Mouse (Mus musculus): ENCODE measurements around the gene Ercc4. TPM values are rescaled to one million over a fixed set of nuclear protein-coding genes. Genes with fewer than 3 reads are reported as not detected.

Ercc4 gene
- polyA plus RNA-seq, 1 experiment from 2014 or later = 13.1 TPM

- Histone ChIP-seq H3K4me2 (ENCODE audit: low read depth, severe bottlenecking) (no peak overlapping the region), H3K27ac (replicated peaks; ENCODE audit: low read depth, low read length) (no peak overlapping the region), H3K9me3 (ENCODE audit: control insufficient read depth, low read length) (no peaks in the 10 kb centered on the region), H3K27me3 (ENCODE audit: control insufficient read depth, insufficient read depth, low read length) (no peaks in the 10 kb centered on the region), H3K4me1 (ENCODE audit: control insufficient read depth, insufficient read depth, low read length) (no peaks in the 10 kb centered on the region), H3K36me3 (ENCODE audit: control insufficient read depth, insufficient read depth, low read length) (no peaks in the 10 kb centered on the region; the same call in 1 of the 2 replicates), H3K9ac (ENCODE audit: low read length) (no peak overlapping the region), H3K4me3 (ENCODE audit: low read depth, low read length) (no peak overlapping the region)
- 93% methylated on average over 4 of the region's 4 CpGs for WGBS
- ATAC-seq (ENCODE audit: insufficient number of reproducible peaks, low FRiP score, low TSS enrichment, low read depth) = no peak
- DNase-seq (ENCODE audit: low spot score) = no peak
Measured at GRCm38 (mm10) chr16:13153215-13153614, 43.7 kb downstream of the Ercc4 start.

- Histone ChIP-seq H3K4me3 (ENCODE audit: low read depth, low read length) (no peak overlapping the region), H3K4me2 (ENCODE audit: low read depth, severe bottlenecking) (no peak overlapping the region), H3K36me3 (ENCODE audit: control insufficient read depth, insufficient read depth, low read length) (no peaks in the 10 kb centered on the region), H3K27ac (replicated peaks; ENCODE audit: low read depth, low read length) (no peak overlapping the region), H3K9me3 (ENCODE audit: control insufficient read depth, low read length) (no peaks in the 10 kb centered on the region), H3K4me1 (ENCODE audit: control insufficient read depth, insufficient read depth, low read length) (no peaks in the 10 kb centered on the region), H3K27me3 (ENCODE audit: control insufficient read depth, insufficient read depth, low read length) (no peaks in the 10 kb centered on the region), H3K9ac (ENCODE audit: low read length) (no peak overlapping the region)
- no peak for DNase-seq (ENCODE audit: low spot score)
- ATAC-seq (ENCODE audit: insufficient number of reproducible peaks, low FRiP score, low TSS enrichment, low read depth) = no peak
Measured at GRCm38 (mm10) chr16:13154352-13154751, 44.9 kb downstream of the Ercc4 start.

GRCm38 (mm10) chr16:13157314-13157713 is 47.8 kb downstream of the Ercc4 start:
- Histone ChIP-seq H3K36me3 (ENCODE audit: control insufficient read depth, insufficient read depth, low read length) (no peaks in the 10 kb centered on the region), H3K9ac (ENCODE audit: low read length) (no peak overlapping the region), H3K27me3 (ENCODE audit: control insufficient read depth, insufficient read depth, low read length) (no peaks in the 10 kb centered on the region), H3K9me3 (ENCODE audit: control insufficient read depth, low read length) (no peaks in the 10 kb centered on the region), H3K4me1 (ENCODE audit: control insufficient read depth, insufficient read depth, low read length) (no peaks in the 10 kb centered on the region), H3K4me3 (ENCODE audit: low read depth, low read length) (no peak overlapping the region), H3K27ac (replicated peaks; ENCODE audit: low read depth, low read length) (no peak overlapping the region), H3K4me2 (ENCODE audit: low read depth, severe bottlenecking) (no peak overlapping the region)
- WGBS = 34% methylated on average over 6 of the region's 6 CpGs
- DNase-seq (ENCODE audit: low spot score) = no peak
- no peak for ATAC-seq (ENCODE audit: insufficient number of reproducible peaks, low FRiP score, low TSS enrichment, low read depth)

- Histone ChIP-seq H3K9me3 (ENCODE audit: control insufficient read depth, low read length) (no peaks in the 10 kb centered on the region), H3K4me1 (ENCODE audit: control insufficient read depth, insufficient read depth, low read length) (no peaks in the 10 kb centered on the region), H3K9ac (ENCODE audit: low read length) (no peak overlapping the region), H3K36me3 (ENCODE audit: control insufficient read depth, insufficient read depth, low read length) (no peaks in the 10 kb centered on the region), H3K27me3 (ENCODE audit: control insufficient read depth, insufficient read depth, low read length) (no peaks in the 10 kb centered on the region), H3K4me3 (ENCODE audit: low read depth, low read length) (no peak overlapping the region), H3K27ac (replicated peaks; ENCODE audit: low read depth, low read length) (no peak overlapping the region), H3K4me2 (ENCODE audit: low read depth, severe bottlenecking) (no peak overlapping the region)
- DNase-seq (ENCODE audit: low spot score) (no peak), ATAC-seq (ENCODE audit: insufficient number of reproducible peaks, low FRiP score, low TSS enrichment, low read depth) (no peak)
- WGBS = 66% methylated on average over 3 of the region's 3 CpGs
Measured at GRCm38 (mm10) chr16:13158153-13158670, 48.7 kb downstream of the Ercc4 start.

GRCm38 (mm10) chr16:13158906-13159889 is 49.7 kb downstream of the Ercc4 start:
- Histone ChIP-seq H3K9ac (ENCODE audit: low read length) (no peak overlapping the region), H3K36me3 (ENCODE audit: control insufficient read depth, insufficient read depth, low read length) (no peaks in the 10 kb centered on the region), H3K9me3 (ENCODE audit: control insufficient read depth, low read length) (no peaks in the 10 kb centered on the region), H3K4me3 (ENCODE audit: low read depth, low read length) (no peak overlapping the region), H3K4me1 (ENCODE audit: control insufficient read depth, insufficient read depth, low read length) (no peaks in the 10 kb centered on the region), H3K27me3 (ENCODE audit: control insufficient read depth, insufficient read depth, low read length) (no peaks in the 10 kb centered on the region), H3K27ac (replicated peaks; ENCODE audit: low read depth, low read length) (no peak overlapping the region), H3K4me2 (ENCODE audit: low read depth, severe bottlenecking) (no peak overlapping the region)
- DNase-seq (ENCODE audit: low spot score) (peak; percentile 26), ATAC-seq (ENCODE audit: insufficient number of reproducible peaks, low FRiP score, low TSS enrichment, low read depth) (no peak)
- 46% methylated on average over 13 of the region's 13 CpGs for WGBS

GRCm38 (mm10) chr16:13159927-13160644 is 50.6 kb downstream of the Ercc4 start:
- Histone ChIP-seq H3K9me3 (ENCODE audit: control insufficient read depth, low read length) (no peaks in the 10 kb centered on the region), H3K9ac (ENCODE audit: low read length) (no peak overlapping the region), H3K27ac (replicated peaks; ENCODE audit: low read depth, low read length) (no peak overlapping the region), H3K36me3 (ENCODE audit: control insufficient read depth, insufficient read depth, low read length) (no peaks in the 10 kb centered on the region), H3K4me2 (ENCODE audit: low read depth, severe bottlenecking) (peak overlapping the region; percentile 37), H3K4me3 (ENCODE audit: low read depth, low read length) (no peak overlapping the region), H3K4me1 (ENCODE audit: control insufficient read depth, insufficient read depth, low read length) (no peaks in the 10 kb centered on the region), H3K27me3 (ENCODE audit: control insufficient read depth, insufficient read depth, low read length) (no peaks in the 10 kb centered on the region)
- DNase-seq (ENCODE audit: low spot score) (peak; percentile 96), ATAC-seq (ENCODE audit: insufficient number of reproducible peaks, low FRiP score, low TSS enrichment, low read depth) (peak; percentile 92)
- WGBS = 7% methylated on average over 29 of the region's 29 CpGs

GRCm38 (mm10) chr16:13161516-13161915 is 52.0 kb downstream of the Ercc4 start:
- no peaks in the 10 kb centered on the region for H3K9me3 ChIP-seq (ENCODE audit: control insufficient read depth, low read length)
- H3K9ac ChIP-seq (ENCODE audit: low read length) = no peak overlapping the region
- DNase-seq (ENCODE audit: low spot score) (no peak), ATAC-seq (ENCODE audit: insufficient number of reproducible peaks, low FRiP score, low TSS enrichment, low read depth) (no peak)
- H3K27ac ChIP-seq (replicated peaks; ENCODE audit: low read depth, low read length) = no peak overlapping the region
- no peaks in the 10 kb centered on the region for H3K4me1 ChIP-seq (ENCODE audit: control insufficient read depth, insufficient read depth, low read length)
- no peak overlapping the region for H3K4me2 ChIP-seq (ENCODE audit: low read depth, severe bottlenecking)
- H3K36me3 ChIP-seq (ENCODE audit: control insufficient read depth, insufficient read depth, low read length) = no peaks in the 10 kb centered on the region
- 66% methylated on average over 5 of the region's 5 CpGs for WGBS
- H3K27me3 ChIP-seq (ENCODE audit: control insufficient read depth, insufficient read depth, low read length) = no peaks in the 10 kb centered on the region
- no peak overlapping the region for H3K4me3 ChIP-seq (ENCODE audit: low read depth, low read length)

GRCm38 (mm10) chr16:13167731-13168130 is 58.2 kb downstream of the Ercc4 start:
- H3K36me3 ChIP-seq (ENCODE audit: control insufficient read depth, insufficient read depth, low read length) = no peaks in the 10 kb centered on the region
- H3K9ac ChIP-seq (ENCODE audit: low read length) = no peak overlapping the region
- H3K27ac ChIP-seq (replicated peaks; ENCODE audit: low read depth, low read length) = no peak overlapping the region
- no peak for ATAC-seq (ENCODE audit: insufficient number of reproducible peaks, low FRiP score, low TSS enrichment, low read depth)
- no peak for DNase-seq (ENCODE audit: low spot score)
- no peaks in the 10 kb centered on the region for H3K9me3 ChIP-seq (ENCODE audit: control insufficient read depth, low read length)
- 78% methylated on average over 3 of the region's 3 CpGs for WGBS
- no peaks in the 10 kb centered on the region for H3K4me1 ChIP-seq (ENCODE audit: control insufficient read depth, insufficient read depth, low read length)
- no peak overlapping the region for H3K4me2 ChIP-seq (ENCODE audit: low read depth, severe bottlenecking)
- H3K4me3 ChIP-seq (ENCODE audit: low read depth, low read length) = no peak overlapping the region
- H3K27me3 ChIP-seq (ENCODE audit: control insufficient read depth, insufficient read depth, low read length) = no peaks in the 10 kb centered on the region
